Mouse (Mus musculus) Patski (cell line): ENCODE results near the gene Tmem9b. TPM values are rescaled to one million over a fixed set of nuclear protein-coding genes. Genes with fewer than 3 reads are reported as not detected.

ENCODE experiments used
- ATAC-seq: fragments of 100-300 bp; one replicate; pipeline ENCODE4 v1.8.0; 2021
- CTCF ChIA-PET: fragments of 350-600 bp; sonication (Branson Sonifier 250); formaldehyde crosslinking; loops from one replicate; lab custom pipeline; 2022; ENCODE audit warnings: inconsistent platforms; lab: Charles Lee
- POLR2A ChIA-PET: fragments of 350-600 bp; sonication (Branson Sonifier 250); formaldehyde crosslinking; loops from one replicate; lab custom pipeline; 2022; ENCODE audit warnings: antibody characterized with exemption, inconsistent platforms; lab: Charles Lee
- DNase-seq: peaks from one replicate; pipeline ENCODE4 v3.0.0-alpha.2; 2011; ENCODE audit warnings: low read depth, low spot score
- H3K27me3 ChIP-seq: fragments of 371-371 bp; one replicate; pipeline ENCODE4 v1.5.1; 2021
- CTCF ChIP-seq: fragments of 100-300 bp; IDR thresholded peaks from one replicate; pipeline ENCODE4 v1.5.1; 2021
- in situ Hi-C: fragments of 300-500 bp; cut with MboI; formaldehyde crosslinking; loops from 3 replicates; pipeline ENCODE4 v1.11.1; 2018; ENCODE audit warnings: low pct_unique_long_range_greater_than_20kb, mixed read lengths
- polyA plus RNA-seq: library from polyadenylated mRNA; unstranded; gene quantifications from one replicate; pipeline ENCODE4 v1.2.3, GENCODE M21; 2021

The Tmem9b gene
- polyA plus RNA-seq, 1 experiment from 2014 or later: 58.3 TPM

GRCm38 (mm10) chr7:109781087-109781469 lies 28.4 kb upstream of the Tmem9b start:
- peaks cover 21% of the 10 kb centered on the region for H3K27me3 ChIP-seq
- ChIA-PET POLR2A (interaction anchor here (1.0 to 3.0 kb wide), 2 partner anchors 12 to 14 kb away, joined by 3 to 9 read pairs; no protein-coding TSS in a partner anchor), CTCF (no interaction called here)
- in situ Hi-C loops: no loop called here
- no peak for TF ChIP-seq CTCF
- DNase-seq: no peak
- peak; percentile 41 for ATAC-seq

GRCm38 (mm10) chr7:109772251-109772650 lies 19.6 kb upstream of the Tmem9b start:
- CTCF ChIA-PET: no interaction called here
- ATAC-seq (no peak), DNase-seq (no peak)
- TF ChIP-seq CTCF: no peak
- in situ Hi-C loops: no loop called here
- no peaks in the 10 kb centered on the region for H3K27me3 ChIP-seq
- POLR2A ChIA-PET: no interaction called here

GRCm38 (mm10) chr7:109768699-109769383 lies 16.2 kb upstream of the Tmem9b start:
- ATAC-seq (no peak), DNase-seq (no peak)
- in situ Hi-C loops: no loop called here
- ChIA-PET POLR2A (no interaction called here), CTCF (interaction anchor here (1.3 to 1.8 kb wide), 2 partner anchors 11 to 24 kb away, joined by 3 to 5 read pairs; no protein-coding TSS in a partner anchor)
- H3K27me3 ChIP-seq: no peaks in the 10 kb centered on the region
- TF ChIP-seq CTCF: no peak

- ATAC-seq (no peak), DNase-seq (no peak)
- TF ChIP-seq CTCF: no peak
- in situ Hi-C loops: no loop called here
- ChIA-PET POLR2A (interaction anchor here (0.9 kb wide), 1 partner anchor 13 kb away, joined by 3 read pairs; no protein-coding TSS in a partner anchor), CTCF (interaction anchor here (1.3 kb wide), 1 partner anchor 12 kb away, joined by 3 read pairs; no protein-coding TSS in a partner anchor)
- no peaks in the 10 kb centered on the region for H3K27me3 ChIP-seq
Measured at GRCm38 (mm10) chr7:109767575-109768350, 15.1 kb upstream of the Tmem9b start.

- POLR2A ChIA-PET: no interaction called here
- no peak for DNase-seq
- CTCF ChIA-PET: interaction anchor here (2.4 kb wide), 1 partner anchor 16 kb away, joined by 5 read pairs; no protein-coding TSS in a partner anchor
- no peak for TF ChIP-seq CTCF
- no peak for ATAC-seq
- no peaks in the 10 kb centered on the region for H3K27me3 ChIP-seq
- in situ Hi-C loops: no loop called here
Measured at GRCm38 (mm10) chr7:109764009-109764408, 11.3 kb upstream of the Tmem9b start.

GRCm38 (mm10) chr7:109756291-109756690 lies 3.6 kb upstream of the Tmem9b start:
- no peaks in the 10 kb centered on the region for H3K27me3 ChIP-seq
- no peak for DNase-seq
- POLR2A ChIA-PET: no interaction called here
- no peak for TF ChIP-seq CTCF
- no peak for ATAC-seq
- CTCF ChIA-PET: no interaction called here
- in situ Hi-C loops: no loop called here

GRCm38 (mm10) chr7:109754034-109754433 lies 1.4 kb upstream of the Tmem9b start:
- TF ChIP-seq CTCF: no peak
- no peak for DNase-seq
- CTCF ChIA-PET: no interaction called here
- in situ Hi-C loops: no loop called here
- H3K27me3 ChIP-seq: no peaks in the 10 kb centered on the region
- ATAC-seq: no peak
- POLR2A ChIA-PET: no interaction called here

GRCm38 (mm10) chr7:109751427-109752007 lies 1.2 kb downstream of the Tmem9b start:
- POLR2A ChIA-PET: interaction anchor here (0.6 to 1.4 kb wide), 2 partner anchors 23 to 29 kb away, joined by 3 read pairs; no protein-coding TSS in a partner anchor
- in situ Hi-C loops: no loop called here
- no peaks in the 10 kb centered on the region for H3K27me3 ChIP-seq
- DNase-seq: no peak
- ATAC-seq: peak; percentile 15
- CTCF ChIA-PET: interaction anchor here (0.7 to 1.0 kb wide), 2 partner anchors 9 to 134 kb away, joined by 3 to 4 read pairs; no protein-coding TSS in a partner anchor
- TF ChIP-seq CTCF: no peak

- DNase-seq: no peak
Measured at GRCm38 (mm10) chr7:109747747-109748146, 4.9 kb downstream of the Tmem9b start.

GRCm38 (mm10) chr7:109741703-109742102 lies 11.0 kb downstream of the Tmem9b start:
- POLR2A ChIA-PET: no interaction called here

More at GRCm38 (mm10) chr7:109747747-109748146, 4.9 kb downstream of the Tmem9b start:
- ChIA-PET CTCF (interaction anchor here (0.5 to 2.5 kb wide), 7 partner anchors 8 to 165 kb away, joined by 3 to 6 read pairs (median 4); no protein-coding TSS in a partner anchor), POLR2A (no interaction called here)
- ATAC-seq: no peak
- H3K27me3 ChIP-seq: no peaks in the 10 kb centered on the region
- in situ Hi-C loops: no loop called here
- TF ChIP-seq CTCF: no peak

More at GRCm38 (mm10) chr7:109741703-109742102, 11.0 kb downstream of the Tmem9b start:
- H3K27me3 ChIP-seq: no peaks in the 10 kb centered on the region
- CTCF ChIA-PET: interaction anchor here (1.5 kb wide), 1 partner anchor 10 kb away, joined by 4 read pairs; no protein-coding TSS in a partner anchor
- DNase-seq: no peak
- in situ Hi-C loops: no loop called here
- ATAC-seq: no peak
- TF ChIP-seq CTCF: no peak
